Mouse (Mus musculus): Measurements from ENCODE around the gene Abca1. TPM values are rescaled to one million over a fixed set of nuclear protein-coding genes. Genes with fewer than 3 reads are reported as not detected.

Gene Abca1
- polyA plus RNA-seq, 1 experiment = 9.0 TPM

GRCm38 (mm10) chr4:53181479-53181878 is 21.8 kb upstream of the Abca1 start:
- Histone ChIP-seq H3K4me1 (ENCODE audit: control insufficient read depth, insufficient read depth, low read length) (peaks cover 1% of the 10 kb centered on the region; the same call in 1 of the 2 replicates), H3K4me3 (ENCODE audit: insufficient read depth, low read length) (no peak overlapping the region), H3K27ac (ENCODE audit: insufficient read depth, low read length) (no peak overlapping the region)
- TF ChIP-seq POLR2A (IDR thresholded peaks at IDR 0.05; ENCODE audit: extremely low read depth, insufficient read depth, low read length) = no peak
- TF ChIP-seq CTCF (IDR thresholded peaks at IDR 0.05; ENCODE audit: extremely low read depth, insufficient read depth, low read length) = no peak

- no peak overlapping the region for H3K4me3 ChIP-seq (ENCODE audit: insufficient read depth, low read length)
- TF ChIP-seq POLR2A (IDR thresholded peaks at IDR 0.05; ENCODE audit: extremely low read depth, insufficient read depth, low read length) (no peak), CTCF (IDR thresholded peaks at IDR 0.05; ENCODE audit: extremely low read depth, insufficient read depth, low read length) (no peak)
- no peak overlapping the region for H3K27ac ChIP-seq (ENCODE audit: insufficient read depth, low read length)
- H3K4me1 ChIP-seq (ENCODE audit: control insufficient read depth, insufficient read depth, low read length) = peaks cover 1% of the 10 kb centered on the region; the same call in 1 of the 2 replicates
Observed at GRCm38 (mm10) chr4:53179308-53179820, 19.7 kb upstream of the Abca1 start.

- peaks cover 1% of the 10 kb centered on the region; the same call in 1 of the 2 replicates for H3K4me1 ChIP-seq (ENCODE audit: control insufficient read depth, insufficient read depth, low read length)
- H3K27ac ChIP-seq (ENCODE audit: insufficient read depth, low read length) = no peak overlapping the region
- TF ChIP-seq CTCF (IDR thresholded peaks at IDR 0.05; ENCODE audit: extremely low read depth, insufficient read depth, low read length) = no peak
- TF ChIP-seq POLR2A (IDR thresholded peaks at IDR 0.05; ENCODE audit: extremely low read depth, insufficient read depth, low read length) = no peak
- H3K4me3 ChIP-seq (ENCODE audit: insufficient read depth, low read length) = no peak overlapping the region
Observed at GRCm38 (mm10) chr4:53178489-53178888, 18.8 kb upstream of the Abca1 start.

- Histone ChIP-seq H3K27ac (ENCODE audit: insufficient read depth, low read length) (no peak overlapping the region), H3K4me1 (ENCODE audit: control insufficient read depth, insufficient read depth, low read length) (peaks cover 1% of the 10 kb centered on the region; the same call in 1 of the 2 replicates), H3K4me3 (ENCODE audit: insufficient read depth, low read length) (no peak overlapping the region)
- TF ChIP-seq POLR2A (IDR thresholded peaks at IDR 0.05; ENCODE audit: extremely low read depth, insufficient read depth, low read length) = no peak
- TF ChIP-seq CTCF (IDR thresholded peaks at IDR 0.05; ENCODE audit: extremely low read depth, insufficient read depth, low read length) = no peak
Observed at GRCm38 (mm10) chr4:53177696-53178095, 18.0 kb upstream of the Abca1 start.

GRCm38 (mm10) chr4:53174906-53175305 is 15.2 kb upstream of the Abca1 start:
- no peak overlapping the region for H3K4me3 ChIP-seq (ENCODE audit: insufficient read depth, low read length)
- no peaks in the 10 kb centered on the region for H3K4me1 ChIP-seq (ENCODE audit: control insufficient read depth, insufficient read depth, low read length)
- no peak overlapping the region for H3K27ac ChIP-seq (ENCODE audit: insufficient read depth, low read length)
- TF ChIP-seq CTCF (IDR thresholded peaks at IDR 0.05; ENCODE audit: extremely low read depth, insufficient read depth, low read length) (no peak), POLR2A (IDR thresholded peaks at IDR 0.05; ENCODE audit: extremely low read depth, insufficient read depth, low read length) (no peak)

GRCm38 (mm10) chr4:53170403-53170802 is 10.7 kb upstream of the Abca1 start:
- TF ChIP-seq POLR2A (IDR thresholded peaks at IDR 0.05; ENCODE audit: extremely low read depth, insufficient read depth, low read length) = no peak
- no peak for TF ChIP-seq CTCF (IDR thresholded peaks at IDR 0.05; ENCODE audit: extremely low read depth, insufficient read depth, low read length)
- H3K4me3 ChIP-seq (ENCODE audit: insufficient read depth, low read length) = no peak overlapping the region
- no peaks in the 10 kb centered on the region for H3K4me1 ChIP-seq (ENCODE audit: control insufficient read depth, insufficient read depth, low read length)
- H3K27ac ChIP-seq (ENCODE audit: insufficient read depth, low read length) = no peak overlapping the region

GRCm38 (mm10) chr4:53165231-53165630 is 5.5 kb upstream of the Abca1 start:
- H3K4me1 ChIP-seq (ENCODE audit: control insufficient read depth, insufficient read depth, low read length) = no peaks in the 10 kb centered on the region
- H3K4me3 ChIP-seq (ENCODE audit: insufficient read depth, low read length) = no peak overlapping the region
- no peak overlapping the region for H3K27ac ChIP-seq (ENCODE audit: insufficient read depth, low read length)
- no peak for TF ChIP-seq POLR2A (IDR thresholded peaks at IDR 0.05; ENCODE audit: extremely low read depth, insufficient read depth, low read length)
- TF ChIP-seq CTCF (IDR thresholded peaks at IDR 0.05; ENCODE audit: extremely low read depth, insufficient read depth, low read length) = no peak

- peak overlapping the region; percentile 95 for H3K27ac ChIP-seq (ENCODE audit: insufficient read depth, low read length)
- TF ChIP-seq POLR2A (IDR thresholded peaks at IDR 0.05; ENCODE audit: extremely low read depth, insufficient read depth, low read length) (no peak), CTCF (IDR thresholded peaks at IDR 0.05; ENCODE audit: extremely low read depth, insufficient read depth, low read length) (no peak)
- peak overlapping the region; percentile 93 for H3K4me3 ChIP-seq (ENCODE audit: insufficient read depth, low read length)
Observed at GRCm38 (mm10) chr4:53159176-53159575, 519 bp downstream of the Abca1 start.

GRCm38 (mm10) chr4:53158634-53159033 is 1.1 kb downstream of the Abca1 start:
- H3K27ac ChIP-seq (ENCODE audit: insufficient read depth, low read length) = peak overlapping the region; percentile 95; the same call in 1 of the 2 replicates
- peaks cover 2% of the 10 kb centered on the region; the same call in 1 of the 2 replicates for H3K4me1 ChIP-seq (ENCODE audit: control insufficient read depth, insufficient read depth, low read length)
- H3K4me3 ChIP-seq (ENCODE audit: insufficient read depth, low read length) = peak overlapping the region; percentile 93
- no peak for TF ChIP-seq POLR2A (IDR thresholded peaks at IDR 0.05; ENCODE audit: extremely low read depth, insufficient read depth, low read length)
- TF ChIP-seq CTCF (IDR thresholded peaks at IDR 0.05; ENCODE audit: extremely low read depth, insufficient read depth, low read length) = peak; percentile 35; the same call in 1 of the 2 replicates

More at GRCm38 (mm10) chr4:53159176-53159575, 519 bp downstream of the Abca1 start:
- H3K4me1 ChIP-seq (ENCODE audit: control insufficient read depth, insufficient read depth, low read length) = peaks cover 2% of the 10 kb centered on the region; the same call in 1 of the 2 replicates

GRCm38 (mm10) chr4:53155471-53155870 is 4.2 kb downstream of the Abca1 start:
- Histone ChIP-seq H3K4me3 (ENCODE audit: insufficient read depth, low read length) (no peak overlapping the region), H3K27ac (ENCODE audit: insufficient read depth, low read length) (no peak overlapping the region), H3K4me1 (ENCODE audit: control insufficient read depth, insufficient read depth, low read length) (peaks cover 3% of the 10 kb centered on the region)
- TF ChIP-seq POLR2A (IDR thresholded peaks at IDR 0.05; ENCODE audit: extremely low read depth, insufficient read depth, low read length) = no peak
- no peak for TF ChIP-seq CTCF (IDR thresholded peaks at IDR 0.05; ENCODE audit: extremely low read depth, insufficient read depth, low read length)

All from cortical plate, adult 2 months (tissue).